In genomic region chr10:113027300-113027699, GRCm38 (mm10) we compare ENCODE assay signal across 7 mouse cellular contexts.
A peak's percentile ranks its signal among the peaks of the same experiment; 100 is the strongest.
DNase-seq lines count a peak whose midpoint lies in the region; ATAC-seq and TF ChIP-seq lines count a peak whose summit lies in the region.

No protein-coding gene starts in this region.

- H3K9ac ChIP-seq in kidney, postnatal 0 days (ENCODE audit: low read depth, low read length) = no peak overlapping the region
- H3K9ac ChIP-seq in MEL (ENCODE audit: control insufficient read depth, low read depth, low read length, poor library complexity, severe bottlenecking) = no peak overlapping the region

- no peak for TF ChIP-seq EP300 in MEL (IDR thresholded peaks at IDR 0.05; ENCODE audit: low read depth in 1 of 2, low read length in 2 of 2)

- no peak for TF ChIP-seq POLR2A in MEL (IDR thresholded peaks at IDR 0.05; ENCODE audit: control insufficient read depth in 1 of 2, insufficient read depth in 1 of 2, low read depth in 1 of 2, low read length in 2 of 2, poor library complexity in 1 of 2)
- no peak for TF ChIP-seq POLR2A in brain, embryonic 14.5 days (IDR thresholded peaks at IDR 0.05; ENCODE audit: borderline replicate concordance, extremely low read depth, insufficient read depth, insufficient read length, poor library complexity, severe bottlenecking)

- H3K9me3 ChIP-seq in kidney, postnatal 0 days (replicated peaks; ENCODE audit: low read length) = no peaks in the 10 kb centered on the region
- H3K9me3 ChIP-seq in MEL (replicated peaks; ENCODE audit: insufficient read depth, low read length) = no peaks in the 10 kb centered on the region

- no peaks in the 10 kb centered on the region for H3K4me1 ChIP-seq in kidney, postnatal 0 days (replicated peaks; ENCODE audit: insufficient read depth, low read length)
- no peaks in the 10 kb centered on the region for H3K4me1 ChIP-seq in MEL (ENCODE audit: control insufficient read depth in 1 of 2, insufficient read depth in 2 of 2, low read length in 2 of 2)

- H3K27me3 ChIP-seq in kidney, postnatal 0 days (ENCODE audit: insufficient read depth, low read length) = no peaks in the 10 kb centered on the region
- H3K27me3 ChIP-seq in MEL (ENCODE audit: control insufficient read depth in 1 of 2, insufficient read depth in 2 of 2, low read length in 2 of 2) = no peaks in the 10 kb centered on the region

- no peak overlapping the region for H3K4me2 ChIP-seq in kidney, postnatal 0 days (ENCODE audit: low read length)

- H3K27ac ChIP-seq in kidney, postnatal 0 days = no peak overlapping the region
- no peak overlapping the region for H3K27ac ChIP-seq in MEL (ENCODE audit: control insufficient read depth, low read depth, low read length)

- TF ChIP-seq CTCF in kidney, postnatal 0 days (IDR thresholded peaks at IDR 0.05; ENCODE audit: low read depth) = peak; percentile 73
- peak in 2 of 3 experiments; percentile 36 to 71; a peak in 4 of 6 replicates for TF ChIP-seq CTCF in MEL (IDR thresholded peaks at IDR 0.05 in 2 of 3, conservative IDR thresholded peaks at IDR 0.05 in 1 of 3; ENCODE audit: control insufficient read depth in 1 of 3, insufficient read depth in 1 of 3, low read depth in 2 of 3, low read length in 3 of 3, poor library complexity in 1 of 3, severe bottlenecking in 1 of 3)
- peak; percentile 20; the same call in 1 of the 2 replicates for TF ChIP-seq CTCF in brain, embryonic 14.5 days (IDR thresholded peaks at IDR 0.05; ENCODE audit: borderline replicate concordance, extremely low read depth, insufficient read depth, insufficient read length)

- no peaks in the 10 kb centered on the region for H3K79me2 ChIP-seq in MEL (ENCODE audit: control insufficient read depth, insufficient read depth, low read length, poor library complexity)

- no peaks in the 10 kb centered on the region for H3K36me3 ChIP-seq in kidney, postnatal 0 days (ENCODE audit: insufficient read depth, low read length)
- no peaks in the 10 kb centered on the region for H3K36me3 ChIP-seq in MEL (ENCODE audit: control insufficient read depth in 1 of 2, insufficient read depth in 2 of 2, low read length in 2 of 2)

- H3K4me3 ChIP-seq in kidney, postnatal 0 days (replicated peaks; ENCODE audit: low read depth, low read length) = no peak overlapping the region
- H3K4me3 ChIP-seq in MEL (ENCODE audit: control insufficient read depth in 1 of 2, insufficient read depth in 1 of 2, low read depth in 2 of 2, low read length in 2 of 2) = no peak overlapping the region

- 15% methylated on average over 5 of the region's 5 CpGs for WGBS in kidney, postnatal 0 days

- ATAC-seq in kidney, postnatal 0 days (replicated peaks; ENCODE audit: low FRiP score, low read depth) = no peak

- TF ChIP-seq RAD21 in MEL (IDR thresholded peaks at IDR 0.05; ENCODE audit: low read depth, low read length) = peak; percentile 80

- peak; percentile 70 for DNase-seq in kidney, postnatal 0 days (ENCODE audit: low spot score)
- no peak for DNase-seq in kidney, adult 11 months
- peak; percentile 59 for DNase-seq in MEL (ENCODE audit: low read depth, low spot score)
- DNase-seq in brain, embryonic 14.5 days (ENCODE audit: low read depth) = peak; percentile 79
- peak; percentile 2 for DNase-seq in layer of hippocampus, adult 9-11 months
- DNase-seq in testis, postnatal 14 days (ENCODE audit: low spot score) = no peak
- DNase-seq in T-cell, adult 2 months (ENCODE audit: low spot score) = no peak

TF ChIP-seq in MEL, 35 proteins besides CTCF, POLR2A, EP300 and RAD21:
- TF ChIP-seq MYC (IDR thresholded peaks at IDR 0.05; ENCODE audit: low read depth, low read length) (0 out of 2 replicates have a peak, but pooled peaks have one; percentile 22), TBP (IDR thresholded peaks at IDR 0.05; ENCODE audit: low read depth, low read length) (no peak), SMC3 (IDR thresholded peaks at IDR 0.05; ENCODE audit: low read depth, low read length) (peak; percentile 81), BHLHE40 (IDR thresholded peaks at IDR 0.05; ENCODE audit: borderline replicate concordance, low read depth, low read length) (no peak), ZC3H11A (IDR thresholded peaks at IDR 0.05; ENCODE audit: low read depth, low read length) (peak; percentile 55; the same call in 1 of the 2 replicates)

Comparison
In these comparisons a context has a peak if more than half of its experiments do, and no peak if none do; other contexts are left out.
1. DNase-seq: peak in kidney, postnatal 0 days (single experiment), MEL (single experiment), brain, embryonic 14.5 days (single experiment) and layer of hippocampus, adult 9-11 months (single experiment); none in kidney, adult 11 months (single experiment), testis, postnatal 14 days (single experiment) and T-cell, adult 2 months (single experiment).
2. CTCF ChIP-seq: peak in every context shown above with its lines; median percentile 73 in kidney, postnatal 0 days; 54 in MEL; 20 in brain, embryonic 14.5 days.